Mouse (Mus musculus): ENCODE results near the gene Tcf20. TPM values are rescaled to one million over a fixed set of nuclear protein-coding genes. Genes with fewer than 3 reads are reported as not detected.

The Tcf20 gene
- polyA plus RNA-seq (2015; fragmentation: Nextera tagmentation; extraction: Ambion mirVana) = 7.0 and 7.7 TPM in 2 replicates

GRCm38 (mm10) chr15:82987732-82988112, at the start of gene Tcf20:
TSS of gene Tcf20 (minus strand) at chr15:82987872.
- Histone ChIP-seq H3K9me3 (no peaks in the 10 kb centered on the region), H3K27ac (no peak within 1 kb of the TSS), H3K9ac (peak within 1 kb of the TSS; percentile 34), H3K4me1 (replicated peaks) (peaks cover 21% of the 10 kb centered on the region), H3K4me3 (replicated peaks) (peak within 1 kb of the TSS; percentile 41), H3K27me3 (replicated peaks) (peaks cover 4% of the 10 kb centered on the region; the same call in 1 of the 2 replicates), H3K36me3 (no peaks in the 10 kb centered on the region), H3K4me2 (replicated peaks) (peak within 1 kb of the TSS; percentile 93)
- WGBS = under 1% methylated on average over 20 of the region's 20 CpGs
- peak; percentile 96 for ATAC-seq

- Histone ChIP-seq H3K36me3 (no peaks in the 10 kb centered on the region), H3K4me2 (replicated peaks) (no peak overlapping the region), H3K27me3 (replicated peaks) (0 out of 2 replicates have a peak, but pooled peaks cover 3% of the 10 kb centered on the region), H3K4me1 (replicated peaks) (peaks cover 53% of the 10 kb centered on the region), H3K4me3 (replicated peaks) (no peak overlapping the region), H3K27ac (no peak overlapping the region), H3K9ac (no peak overlapping the region), H3K9me3 (no peaks in the 10 kb centered on the region)
- ATAC-seq = peak; percentile 41
- WGBS = 59% methylated on average over 14 of the region's 14 CpGs
Measured at GRCm38 (mm10) chr15:83036900-83037519, 49.3 kb upstream of the Tcf20 start.

- Histone ChIP-seq H3K4me1 (replicated peaks) (peaks cover 53% of the 10 kb centered on the region), H3K9ac (no peak overlapping the region), H3K4me2 (replicated peaks) (no peak overlapping the region), H3K9me3 (no peaks in the 10 kb centered on the region), H3K27me3 (replicated peaks) (0 out of 2 replicates have a peak, but pooled peaks cover 3% of the 10 kb centered on the region), H3K27ac (no peak overlapping the region), H3K36me3 (no peaks in the 10 kb centered on the region), H3K4me3 (replicated peaks) (no peak overlapping the region)
- 60% methylated on average over 7 of the region's 7 CpGs for WGBS
- ATAC-seq = no peak
Measured at GRCm38 (mm10) chr15:83036089-83036488, 48.4 kb upstream of the Tcf20 start.

- Histone ChIP-seq H3K27ac (no peak overlapping the region), H3K36me3 (no peaks in the 10 kb centered on the region), H3K9ac (no peak overlapping the region), H3K4me2 (replicated peaks) (0 out of 2 replicates have a peak overlapping the region, but pooled peaks have one; percentile 4), H3K9me3 (no peaks in the 10 kb centered on the region), H3K4me3 (replicated peaks) (no peak overlapping the region), H3K27me3 (replicated peaks) (0 out of 2 replicates have a peak, but pooled peaks cover 3% of the 10 kb centered on the region), H3K4me1 (replicated peaks) (peaks cover 50% of the 10 kb centered on the region)
- ATAC-seq = no peak
- WGBS = 19% methylated on average over 17 of the region's 17 CpGs
Measured at GRCm38 (mm10) chr15:83034275-83034977, 46.8 kb upstream of the Tcf20 start.

GRCm38 (mm10) chr15:83032981-83033541, 45.4 kb upstream of the Tcf20 start, which contains the start of gene Nfam1:
TSS of gene Nfam1 (minus strand) at chr15:83033306.
- Histone ChIP-seq H3K36me3 (no peaks in the 10 kb centered on the region), H3K27me3 (replicated peaks) (0 out of 2 replicates have a peak, but pooled peaks cover 3% of the 10 kb centered on the region), H3K9ac (no peak within 1 kb of the TSS), H3K4me2 (replicated peaks) (0 out of 2 replicates have a peak within 1 kb of the TSS, but pooled peaks have one; percentile 4), H3K27ac (no peak within 1 kb of the TSS), H3K4me1 (replicated peaks) (peaks cover 40% of the 10 kb centered on the region), H3K4me3 (replicated peaks) (no peak within 1 kb of the TSS), H3K9me3 (no peaks in the 10 kb centered on the region)
- ATAC-seq = no peak
- 54% methylated on average over 17 of the region's 17 CpGs for WGBS

DNA sequence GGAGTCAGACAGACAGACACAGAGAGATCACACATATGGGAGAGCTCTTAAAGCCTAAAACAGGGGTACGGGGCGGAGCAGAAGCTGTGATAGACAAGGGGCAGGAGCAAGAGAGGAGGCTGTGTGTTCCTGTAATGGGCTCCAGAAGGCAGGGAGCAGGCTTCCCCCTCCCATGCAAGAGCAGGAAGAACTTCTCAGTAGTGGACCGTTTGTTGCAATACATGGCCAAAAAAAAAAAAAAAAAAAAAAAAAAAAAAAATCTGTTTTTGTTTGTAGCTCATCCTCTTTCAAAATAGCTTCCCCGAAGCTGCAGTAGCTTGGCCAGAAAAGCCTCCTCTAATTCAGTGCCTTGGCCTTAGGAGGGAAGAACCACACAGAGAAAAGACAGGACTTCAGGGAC, 43.2 kb upstream of the Tcf20 start:
- Histone ChIP-seq H3K9ac (no peak overlapping the region), H3K36me3 (no peaks in the 10 kb centered on the region), H3K4me1 (replicated peaks) (peaks cover 32% of the 10 kb centered on the region), H3K4me2 (replicated peaks) (no peak overlapping the region), H3K4me3 (replicated peaks) (no peak overlapping the region), H3K9me3 (no peaks in the 10 kb centered on the region), H3K27ac (no peak overlapping the region), H3K27me3 (replicated peaks) (0 out of 2 replicates have a peak, but pooled peaks cover 3% of the 10 kb centered on the region)
- 69% methylated on average over 4 of the region's 4 CpGs for WGBS
- no peak for ATAC-seq

DNA sequence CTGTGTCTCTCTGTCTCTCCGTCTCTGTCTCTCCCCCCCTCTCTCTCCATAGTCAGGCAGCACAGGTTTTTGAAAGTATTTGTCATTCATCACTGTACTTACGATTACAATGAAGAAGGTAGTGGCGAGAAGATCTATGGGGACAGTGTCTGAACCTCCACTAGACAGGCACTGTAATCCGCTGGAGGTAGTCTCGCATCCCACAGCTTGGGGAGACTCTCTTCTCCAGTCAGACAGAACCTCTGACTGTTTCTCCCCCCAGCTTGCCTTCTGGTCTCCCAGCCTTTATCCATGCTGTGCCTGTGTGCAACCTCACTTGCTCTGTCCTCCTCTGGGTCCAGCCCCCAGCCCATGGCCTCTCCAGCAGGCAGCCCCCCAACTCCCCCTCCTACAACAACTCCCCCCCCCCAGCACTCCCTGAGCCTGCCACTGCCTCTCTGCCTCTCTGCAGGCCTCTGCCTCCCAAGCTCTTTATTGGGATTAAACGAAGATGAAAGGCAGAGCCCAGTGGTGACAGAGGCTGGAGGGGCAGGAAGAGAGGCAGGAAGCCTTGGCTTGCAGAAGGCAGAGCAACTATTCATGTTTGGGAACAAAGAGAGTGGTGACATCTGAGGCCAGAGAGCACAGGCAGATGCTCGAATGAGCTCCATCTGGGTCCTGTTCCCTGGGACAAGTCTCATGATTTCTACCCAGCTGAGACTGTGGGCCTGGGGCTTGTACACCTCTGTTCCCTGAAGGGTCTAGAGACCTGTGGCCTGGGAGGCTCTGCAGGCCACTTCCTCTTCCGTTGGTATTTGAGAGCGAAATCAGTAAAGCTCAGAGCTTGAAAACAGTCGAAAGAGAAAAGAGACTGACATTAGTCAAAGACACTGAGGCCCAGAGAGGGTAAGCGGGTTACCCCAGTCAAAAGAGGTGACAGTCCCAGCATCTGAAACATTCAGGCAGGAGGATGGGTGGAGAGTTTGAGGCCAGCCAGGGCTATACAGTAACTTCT, 42.4 kb upstream of the Tcf20 start:
- H3K4me1 ChIP-seq (replicated peaks) = peaks cover 41% of the 10 kb centered on the region
- ATAC-seq = no peak
- H3K4me2 ChIP-seq (replicated peaks) = no peak overlapping the region
- H3K4me3 ChIP-seq (replicated peaks) = no peak overlapping the region
- H3K9ac ChIP-seq = no peak overlapping the region
- WGBS = 46% methylated on average over 11 of the region's 11 CpGs
- H3K36me3 ChIP-seq = no peaks in the 10 kb centered on the region
- H3K27ac ChIP-seq = peak overlapping the region; percentile 8
- 0 out of 2 replicates have a peak, but pooled peaks cover 3% of the 10 kb centered on the region for H3K27me3 ChIP-seq (replicated peaks)
- H3K9me3 ChIP-seq = no peaks in the 10 kb centered on the region

DNA sequence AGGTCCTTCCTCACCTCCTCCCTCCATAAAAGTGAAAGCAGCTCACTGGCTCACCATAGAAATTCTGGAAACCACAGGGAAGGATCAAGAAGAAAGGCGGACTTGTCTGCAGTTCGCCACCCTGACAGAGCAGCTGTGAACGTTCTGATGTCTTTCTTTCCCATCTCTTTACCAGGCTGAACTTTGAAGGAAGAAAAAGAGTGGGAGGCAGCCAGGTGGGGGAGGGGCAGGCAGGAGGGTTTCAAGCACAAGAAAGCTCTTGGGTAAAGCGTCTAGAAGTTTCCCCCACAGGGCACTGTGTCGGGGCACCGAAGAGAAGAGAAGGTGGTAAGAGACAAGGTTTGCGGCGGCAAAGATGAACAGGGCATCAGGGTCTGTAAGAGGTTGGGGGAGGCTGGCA, 38.5 kb upstream of the Tcf20 start:
- H3K4me2 ChIP-seq (replicated peaks) = peak overlapping the region; percentile 37; the same call in 1 of the 2 replicates

DNA sequence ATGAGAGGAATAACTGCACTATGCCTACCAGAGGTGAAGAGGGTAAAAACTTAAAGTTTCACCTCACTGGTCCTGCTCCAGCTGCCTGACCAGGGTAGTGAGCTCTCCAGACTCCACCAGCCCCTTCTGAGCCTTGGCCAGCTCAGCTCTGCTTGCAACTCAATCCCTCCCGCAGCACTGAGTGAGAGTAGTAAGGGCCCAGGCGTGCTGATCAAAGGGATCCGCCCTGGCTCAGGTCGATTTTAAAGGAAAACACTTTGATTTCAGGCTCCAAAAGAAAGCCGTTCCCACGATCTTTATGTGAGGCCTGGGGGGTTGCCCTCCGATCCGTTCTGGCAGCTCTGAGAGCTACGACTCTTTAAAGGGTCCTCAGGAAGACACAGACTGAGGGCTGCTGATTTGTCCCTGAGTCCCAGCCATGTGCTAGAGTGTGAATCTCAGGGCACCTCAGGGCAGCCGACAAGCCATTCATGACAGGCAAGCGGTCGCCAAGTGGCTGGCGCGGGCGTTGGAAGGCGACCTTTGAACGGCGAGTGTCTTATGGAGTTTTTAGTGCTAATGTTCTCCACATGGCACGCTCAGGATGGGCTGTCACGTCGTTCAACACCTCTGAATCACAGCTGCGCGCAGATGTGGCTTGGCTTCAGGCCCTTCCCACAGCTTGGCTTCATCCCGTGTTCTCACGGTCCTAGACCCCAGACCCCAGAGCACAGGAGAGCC, 37.5 kb upstream of the Tcf20 start:
- Histone ChIP-seq H3K4me2 (replicated peaks) (peak overlapping the region; percentile 37), H3K9ac (no peak overlapping the region), H3K4me3 (replicated peaks) (no peak overlapping the region), H3K9me3 (no peaks in the 10 kb centered on the region), H3K4me1 (replicated peaks) (peaks cover 24% of the 10 kb centered on the region), H3K27ac (no peak overlapping the region; the same call in 1 of the 2 replicates), H3K36me3 (no peaks in the 10 kb centered on the region), H3K27me3 (replicated peaks) (0 out of 2 replicates have a peak, but pooled peaks cover 3% of the 10 kb centered on the region)
- peak; percentile 80 for ATAC-seq
- WGBS = 19% methylated on average over 25 of the region's 25 CpGs

More for the DNA sequence above, 38.5 kb upstream of the Tcf20 start:
- H3K4me3 ChIP-seq (replicated peaks) = no peak overlapping the region
- H3K4me1 ChIP-seq (replicated peaks) = peaks cover 27% of the 10 kb centered on the region
- no peak overlapping the region for H3K27ac ChIP-seq
- WGBS = 61% methylated on average over 8 of the region's 8 CpGs
- ATAC-seq = no peak
- no peaks in the 10 kb centered on the region for H3K9me3 ChIP-seq
- H3K27me3 ChIP-seq (replicated peaks) = 0 out of 2 replicates have a peak, but pooled peaks cover 3% of the 10 kb centered on the region
- H3K9ac ChIP-seq = no peak overlapping the region
- no peaks in the 10 kb centered on the region for H3K36me3 ChIP-seq

DNA sequence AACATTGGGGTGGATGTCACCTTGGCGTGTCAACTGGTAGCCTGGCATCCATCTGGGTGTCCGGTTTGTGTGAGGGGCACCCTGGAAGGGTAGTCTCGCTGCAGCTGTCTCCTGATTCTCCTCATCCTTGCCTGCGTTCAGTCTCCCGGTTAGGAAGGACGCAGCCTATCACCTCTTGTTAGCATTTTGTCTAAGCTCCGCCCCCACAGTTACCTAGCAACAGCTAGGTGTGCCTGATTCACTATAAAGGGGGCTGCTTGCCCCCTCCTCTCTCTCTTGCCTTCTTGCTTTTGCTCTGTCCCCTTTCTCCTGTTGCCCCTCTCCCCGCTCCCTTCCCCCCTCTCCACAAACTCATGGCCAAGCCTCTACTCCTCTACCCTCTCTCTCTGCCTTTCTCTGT, 35.3 kb upstream of the Tcf20 start:
- H3K4me2 ChIP-seq (replicated peaks) = no peak overlapping the region
- peaks cover 26% of the 10 kb centered on the region for H3K4me1 ChIP-seq (replicated peaks)
- H3K36me3 ChIP-seq = no peaks in the 10 kb centered on the region
- H3K27ac ChIP-seq = no peak overlapping the region
- H3K9me3 ChIP-seq = no peaks in the 10 kb centered on the region
- WGBS = 41% methylated on average over 8 of the region's 8 CpGs
- H3K27me3 ChIP-seq (replicated peaks) = 0 out of 2 replicates have a peak, but pooled peaks cover 3% of the 10 kb centered on the region
- H3K9ac ChIP-seq = no peak overlapping the region
- no peak for ATAC-seq
- H3K4me3 ChIP-seq (replicated peaks) = no peak overlapping the region

Data from intestine, embryonic 15.5 days (tissue).